Mouse (Mus musculus): ENCODE measurements around the gene Stpg4. TPM values are rescaled to one million over a fixed set of nuclear protein-coding genes. Genes with fewer than 3 reads are reported as not detected.

Stpg4 gene
- polyA plus RNA-seq, 1 experiment, result not detected

- Histone ChIP-seq H3K27me3 (ENCODE audit: control insufficient read depth) (no peaks in the 10 kb centered on the region), H3K9me3 (ENCODE audit: control insufficient read depth, low read length) (no peaks in the 10 kb centered on the region), H3K4me3 (replicated peaks) (no peak overlapping the region), H3K36me3 (ENCODE audit: control insufficient read depth) (peaks cover 25% of the 10 kb centered on the region), H3K4me1 (ENCODE audit: control insufficient read depth) (peaks cover 5% of the 10 kb centered on the region)
- no peak for TF ChIP-seq GATA1 (IDR thresholded peaks at IDR 0.05; ENCODE audit: low read length)
- TF ChIP-seq TAL1 (IDR thresholded peaks at IDR 0.05; ENCODE audit: low read length), result no peak
Observed at GRCm38 (mm10) chr17:87376831-87377471, 50.6 kb downstream of the Stpg4 start.

GRCm38 (mm10) chr17:87375941-87376511 lies 51.5 kb downstream of the Stpg4 start:
- peaks cover 5% of the 10 kb centered on the region for H3K4me1 ChIP-seq (ENCODE audit: control insufficient read depth)
- peaks cover 28% of the 10 kb centered on the region for H3K36me3 ChIP-seq (ENCODE audit: control insufficient read depth)
- no peaks in the 10 kb centered on the region for H3K27me3 ChIP-seq (ENCODE audit: control insufficient read depth)
- H3K4me3 ChIP-seq (replicated peaks), result no peak overlapping the region
- H3K9me3 ChIP-seq (ENCODE audit: control insufficient read depth, low read length), result no peaks in the 10 kb centered on the region
- TF ChIP-seq GATA1 (IDR thresholded peaks at IDR 0.05; ENCODE audit: low read length), result no peak
- no peak for TF ChIP-seq TAL1 (IDR thresholded peaks at IDR 0.05; ENCODE audit: low read length)

- Histone ChIP-seq H3K27me3 (ENCODE audit: control insufficient read depth) (no peaks in the 10 kb centered on the region), H3K4me3 (replicated peaks) (no peak overlapping the region), H3K36me3 (ENCODE audit: control insufficient read depth) (peaks cover 29% of the 10 kb centered on the region), H3K9me3 (ENCODE audit: control insufficient read depth, low read length) (no peaks in the 10 kb centered on the region), H3K4me1 (ENCODE audit: control insufficient read depth) (peaks cover 2% of the 10 kb centered on the region; the same call in 1 of the 2 replicates)
- TF ChIP-seq TAL1 (IDR thresholded peaks at IDR 0.05; ENCODE audit: low read length) (no peak), GATA1 (IDR thresholded peaks at IDR 0.05; ENCODE audit: low read length) (no peak)
Observed at GRCm38 (mm10) chr17:87373327-87373726, 54.2 kb downstream of the Stpg4 start.

GRCm38 (mm10) chr17:87372189-87372588 lies 55.4 kb downstream of the Stpg4 start:
- H3K4me1 ChIP-seq (ENCODE audit: control insufficient read depth), result peaks cover 2% of the 10 kb centered on the region; the same call in 1 of the 2 replicates
- H3K27me3 ChIP-seq (ENCODE audit: control insufficient read depth), result no peaks in the 10 kb centered on the region
- no peak for TF ChIP-seq TAL1 (IDR thresholded peaks at IDR 0.05; ENCODE audit: low read length)
- no peak for TF ChIP-seq GATA1 (IDR thresholded peaks at IDR 0.05; ENCODE audit: low read length)
- peaks cover 34% of the 10 kb centered on the region for H3K36me3 ChIP-seq (ENCODE audit: control insufficient read depth)
- H3K9me3 ChIP-seq (ENCODE audit: control insufficient read depth, low read length), result no peaks in the 10 kb centered on the region
- no peak overlapping the region for H3K4me3 ChIP-seq (replicated peaks)

DNA sequence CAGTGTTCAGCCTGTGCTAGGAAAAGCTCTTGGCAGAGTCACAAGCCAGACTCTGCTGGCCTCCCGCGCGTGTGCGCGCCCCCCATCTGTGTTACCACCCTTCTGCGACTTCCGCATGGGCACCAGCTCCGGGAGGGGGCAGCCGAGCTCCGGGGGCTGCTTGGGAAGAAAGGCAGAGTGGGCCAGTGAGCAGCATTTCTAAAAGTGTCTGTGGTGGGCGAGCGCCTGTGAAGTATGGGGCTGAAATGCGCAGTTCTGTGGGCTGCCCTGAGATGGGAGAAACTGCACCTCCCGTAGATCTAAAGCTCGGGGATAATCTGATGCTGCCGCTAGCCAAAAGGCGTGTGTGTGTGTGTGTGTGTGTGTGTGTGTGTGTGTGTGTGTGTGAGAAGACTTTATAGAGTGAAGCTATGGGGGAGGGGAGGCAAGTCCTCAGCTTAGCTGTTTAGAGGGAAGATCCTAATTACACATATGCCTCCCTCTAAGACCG lies 58.2 kb downstream of the Stpg4 start:
- TF ChIP-seq GATA1 (IDR thresholded peaks at IDR 0.05; ENCODE audit: low read length), result no peak
- TF ChIP-seq TAL1 (IDR thresholded peaks at IDR 0.05; ENCODE audit: low read length), result no peak
- H3K27me3 ChIP-seq (ENCODE audit: control insufficient read depth), result no peaks in the 10 kb centered on the region
- peaks cover 18% of the 10 kb centered on the region for H3K4me1 ChIP-seq (ENCODE audit: control insufficient read depth)
- no peaks in the 10 kb centered on the region for H3K9me3 ChIP-seq (ENCODE audit: control insufficient read depth, low read length)
- no peak overlapping the region for H3K4me3 ChIP-seq (replicated peaks)
- peaks cover 49% of the 10 kb centered on the region for H3K36me3 ChIP-seq (ENCODE audit: control insufficient read depth)

DNA sequence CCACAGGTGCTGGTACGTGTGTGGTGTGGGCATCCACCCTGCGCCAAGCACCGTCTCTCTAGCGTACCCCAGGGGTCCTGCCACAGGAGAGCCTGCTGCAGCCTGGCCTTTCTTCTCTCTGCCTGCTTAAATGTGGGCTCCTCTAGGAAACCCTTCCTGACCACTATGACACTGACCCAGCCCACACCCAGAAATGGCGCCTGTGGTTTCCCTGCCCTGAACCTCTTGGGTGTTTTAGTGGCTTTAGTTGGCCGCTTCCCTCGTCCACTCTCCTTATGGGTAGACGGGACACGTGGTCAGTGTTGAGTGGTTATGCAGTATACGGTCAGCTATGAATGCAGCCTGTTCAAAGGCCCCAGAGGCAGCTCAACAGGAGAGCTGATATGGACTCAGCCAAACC lies 59.1 kb downstream of the Stpg4 start:
- no peaks in the 10 kb centered on the region for H3K27me3 ChIP-seq (ENCODE audit: control insufficient read depth)
- no peak for TF ChIP-seq TAL1 (IDR thresholded peaks at IDR 0.05; ENCODE audit: low read length)
- H3K4me1 ChIP-seq (ENCODE audit: control insufficient read depth), result peaks cover 21% of the 10 kb centered on the region
- no peak overlapping the region for H3K4me3 ChIP-seq (replicated peaks)
- H3K36me3 ChIP-seq (ENCODE audit: control insufficient read depth), result peaks cover 58% of the 10 kb centered on the region
- H3K9me3 ChIP-seq (ENCODE audit: control insufficient read depth, low read length), result no peaks in the 10 kb centered on the region

DNA sequence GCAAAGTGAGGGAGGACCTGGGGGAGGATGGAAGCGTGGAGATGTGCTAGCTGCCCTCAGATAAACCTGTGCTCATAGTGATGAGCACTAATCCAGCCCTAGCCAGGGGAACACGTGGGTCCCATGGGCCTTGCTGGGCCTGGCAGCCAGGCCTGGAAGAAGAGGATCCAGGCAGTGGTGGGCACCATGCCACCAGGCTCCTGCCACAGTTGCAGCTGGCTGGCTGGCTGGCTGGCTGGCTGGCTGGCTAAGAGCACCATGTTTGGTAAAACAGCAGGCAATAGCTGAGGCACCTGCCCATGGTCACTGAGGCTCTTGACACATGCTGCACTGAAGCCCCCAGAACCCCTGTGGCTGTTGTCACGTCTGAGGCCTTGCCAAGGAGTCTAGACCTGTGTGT lies 59.9 kb downstream of the Stpg4 start:
- H3K4me1 ChIP-seq (ENCODE audit: control insufficient read depth), result peaks cover 21% of the 10 kb centered on the region
- H3K9me3 ChIP-seq (ENCODE audit: control insufficient read depth, low read length), result no peaks in the 10 kb centered on the region
- peaks cover 66% of the 10 kb centered on the region for H3K36me3 ChIP-seq (ENCODE audit: control insufficient read depth)
- H3K4me3 ChIP-seq (replicated peaks), result no peak overlapping the region
- TF ChIP-seq TAL1 (IDR thresholded peaks at IDR 0.05; ENCODE audit: low read length) (no peak), GATA1 (IDR thresholded peaks at IDR 0.05; ENCODE audit: low read length) (no peak)
- H3K27me3 ChIP-seq (ENCODE audit: control insufficient read depth), result no peaks in the 10 kb centered on the region

DNA sequence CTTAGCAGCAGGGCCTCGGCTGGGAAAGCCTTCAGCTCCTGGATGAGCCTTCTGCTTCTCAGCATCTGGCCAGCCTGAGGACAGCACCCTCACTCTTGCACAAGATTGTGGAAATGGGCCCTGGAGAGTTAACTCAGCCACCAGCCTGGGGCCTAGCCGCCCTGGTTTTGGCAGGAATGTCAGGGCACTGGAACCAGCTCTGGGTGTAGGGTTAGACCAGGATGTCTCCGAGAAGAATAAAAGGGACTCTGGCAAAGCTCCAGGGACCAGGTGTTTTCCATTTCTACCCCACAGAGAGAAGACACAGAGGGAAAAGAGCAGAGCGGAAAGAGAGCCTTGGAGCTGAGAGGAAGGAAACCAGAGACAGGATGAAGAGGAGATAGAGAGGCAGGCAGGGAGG lies 60.3 kb downstream of the Stpg4 start:
- peaks cover 21% of the 10 kb centered on the region for H3K4me1 ChIP-seq (ENCODE audit: control insufficient read depth)
- H3K4me3 ChIP-seq (replicated peaks), result no peak overlapping the region
- TF ChIP-seq TAL1 (IDR thresholded peaks at IDR 0.05; ENCODE audit: low read length), result no peak
- no peak for TF ChIP-seq GATA1 (IDR thresholded peaks at IDR 0.05; ENCODE audit: low read length)
- peaks cover 70% of the 10 kb centered on the region for H3K36me3 ChIP-seq (ENCODE audit: control insufficient read depth)
- no peaks in the 10 kb centered on the region for H3K9me3 ChIP-seq (ENCODE audit: control insufficient read depth, low read length)
- no peaks in the 10 kb centered on the region for H3K27me3 ChIP-seq (ENCODE audit: control insufficient read depth)

DNA sequence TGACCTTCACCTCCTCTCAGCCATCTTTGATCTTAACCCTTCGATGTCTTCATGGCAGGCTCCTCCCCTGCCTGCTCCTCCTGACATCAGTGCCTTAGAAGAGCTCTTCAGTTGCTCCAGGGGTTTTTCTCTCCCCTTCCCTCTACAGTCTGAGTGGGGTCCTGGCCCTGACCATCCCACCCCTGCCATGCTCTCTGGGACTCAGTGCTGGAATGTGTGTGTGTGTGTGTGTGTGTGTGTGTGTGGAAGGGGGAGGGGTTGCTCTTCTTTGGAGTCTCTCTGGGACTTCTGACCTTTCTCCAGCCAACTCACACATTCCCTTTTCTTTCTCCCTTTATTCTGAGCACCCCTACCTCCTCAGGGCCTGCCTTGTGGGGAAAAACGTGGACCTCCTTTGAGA lies 61.0 kb downstream of the Stpg4 start:
- H3K9me3 ChIP-seq (ENCODE audit: control insufficient read depth, low read length), result no peaks in the 10 kb centered on the region
- no peak overlapping the region for H3K4me3 ChIP-seq (replicated peaks)
- H3K27me3 ChIP-seq (ENCODE audit: control insufficient read depth), result no peaks in the 10 kb centered on the region
- peaks cover 21% of the 10 kb centered on the region for H3K4me1 ChIP-seq (ENCODE audit: control insufficient read depth)
- TF ChIP-seq TAL1 (IDR thresholded peaks at IDR 0.05; ENCODE audit: low read length), result no peak
- TF ChIP-seq GATA1 (IDR thresholded peaks at IDR 0.05; ENCODE audit: low read length), result no peak
- peaks cover 77% of the 10 kb centered on the region for H3K36me3 ChIP-seq (ENCODE audit: control insufficient read depth)
